Mouse (Mus musculus) E14TG2a.4 (cell line): Measurements from ENCODE around the gene Med20.
"Not testable (repeated sequence)": the region's sequence is repeated elsewhere in the genome, so short reads cannot be mapped to it uniquely, and the experiment has no call there.

ENCODE experiments used
- CTCF ChIP-seq: conservative IDR thresholded peaks from 2 replicates; pipeline ENCODE4 v1.5.1; 2014; ENCODE audit warnings: low read length
- NANOG ChIP-seq: IDR thresholded peaks from 2 replicates; pipeline ENCODE4 v1.6.1; 2014; ENCODE audit warnings: borderline replicate concordance, low read length, mixed read lengths
- POU5F1 ChIP-seq: IDR thresholded peaks from 2 replicates; pipeline ENCODE4 v1.6.1; 2014; ENCODE audit warnings: low read length, borderline replicate concordance

DNA sequence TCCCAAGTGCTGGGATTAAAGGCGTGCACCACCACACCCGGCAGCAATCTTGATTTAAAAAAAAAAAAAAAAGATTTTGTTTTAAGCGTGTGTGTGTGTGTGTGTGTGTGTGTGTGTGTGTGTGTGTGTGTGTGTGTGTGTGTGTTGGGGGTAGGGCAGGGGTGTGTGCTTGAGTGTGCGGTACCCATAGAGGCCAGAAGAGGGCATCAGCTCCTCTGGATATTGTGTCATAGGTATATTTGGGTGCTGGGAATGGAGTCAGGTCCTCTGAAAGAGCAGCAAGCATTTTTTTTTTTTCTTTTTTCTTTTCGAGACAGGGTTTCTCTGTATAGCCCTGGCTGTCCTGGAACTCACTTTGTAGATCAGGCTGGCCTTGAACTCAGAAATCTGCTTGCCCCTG is 13.2 kb downstream of the Med20 start:
- TF ChIP-seq CTCF, POU5F1, NANOG: not testable (repeated sequence)
